Mouse (Mus musculus) thymus, adult 2 months (tissue): Measurements from ENCODE around the gene Erp27.

Experiments used
- CTCF ChIP-seq: fragments of 200-500 bp; IDR thresholded peaks from 2 replicates; pipeline ENCODE4 v1.5.1; 2012; ENCODE audit warnings: mild to moderate bottlenecking, control low read depth, low read length, moderate library complexity, borderline replicate concordance; ENCODE audit not compliant: control insufficient read depth, poor library complexity, insufficient read depth; ENCODE audit errors: extremely low read depth
- POLR2A ChIP-seq: fragments of 200-500 bp; IDR thresholded peaks from 2 replicates; pipeline ENCODE4 v1.6.1; 2012; ENCODE audit warnings: mild to moderate bottlenecking, low read length, control low read depth, moderate library complexity; ENCODE audit not compliant: control insufficient read depth, poor library complexity, insufficient read depth; ENCODE audit errors: extremely low read depth

DNA sequence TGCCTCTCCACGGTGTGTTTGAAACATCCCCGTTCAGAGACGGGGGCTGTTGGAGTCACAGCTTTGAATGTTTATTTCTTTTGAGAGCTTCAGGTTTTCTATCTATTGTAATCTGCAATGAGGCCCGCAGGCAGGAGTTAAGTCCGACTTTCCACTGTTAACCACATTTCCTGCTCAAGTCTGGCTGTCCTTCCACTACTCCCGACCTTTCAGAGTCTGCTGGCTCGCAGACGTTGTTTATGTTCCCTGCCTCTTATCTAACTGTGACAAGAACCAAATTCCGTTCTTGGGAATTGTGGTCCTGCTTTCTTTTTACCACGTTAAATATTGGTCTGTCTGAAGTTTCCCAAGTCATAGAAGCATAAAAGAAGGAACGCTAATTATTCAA, 64.1 kb downstream of the Erp27 start:
- TF ChIP-seq CTCF = no peak
- no peak for TF ChIP-seq POLR2A
